Mouse (Mus musculus): ENCODE measurements around the gene Mesp1.

The Mesp1 gene

DNA sequence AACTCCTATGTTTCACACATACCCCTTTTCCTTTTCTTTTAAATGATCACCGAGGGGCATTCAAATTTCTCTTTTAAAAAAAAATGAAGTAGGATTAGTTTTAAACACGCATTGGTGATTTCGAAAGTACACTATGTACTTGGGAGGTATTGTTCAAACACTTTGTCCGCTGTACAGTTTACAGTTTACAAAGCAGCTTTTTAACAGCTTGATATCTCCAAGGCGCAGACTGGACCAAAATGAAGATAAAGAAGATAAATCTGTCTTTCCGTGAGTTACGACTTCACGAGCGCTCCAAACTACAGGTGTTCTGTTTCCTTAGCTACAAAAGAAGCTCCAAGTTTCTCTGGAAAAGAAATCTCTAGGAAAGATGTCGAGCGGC lies 51.3 kb downstream of the Mesp1 start:
- DNase-seq (ENCODE audit: low spot score in 2 of 2), result no peak
